Mouse (Mus musculus) gastrocnemius, postnatal 25 days (tissue): ENCODE data around the gene Ppp1r36. TPM values are rescaled to one million over a fixed set of nuclear protein-coding genes. Genes with fewer than 3 reads are reported as not detected.

Experiments used
- total RNA-seq, 2 experiments: library from RNA; stranded (reverse); gene quantifications; 1 replicate in 1 of 2; 2 replicates in 1 of 2; pipeline ENCODE4 v1.2.3; 2021

The Ppp1r36 gene
- total RNA-seq, 2 experiments from 2014 or later, result not detected

Other genes with a start within 250 kb of the Ppp1r36 start
- gene Esr2, start 240.3 kb upstream of the Ppp1r36 start, total RNA-seq, result not detected
- not detected for gene Tex21, start 170.8 kb upstream of the Ppp1r36 start, total RNA-seq
- gene Mthfd1, start 162.2 kb upstream of the Ppp1r36 start, total RNA-seq, result 10 to 100 TPM; 28.0 to 30.2 TPM
- under 1 TPM; 0.46 to 0.78 TPM for gene Akap5, start 92.6 kb upstream of the Ppp1r36 start, total RNA-seq
- gene Zbtb25, start 47.9 kb upstream of the Ppp1r36 start, total RNA-seq, result 1 to 10 TPM; 6.6 to 8.2 TPM
- gene Zbtb1, start 47.3 kb upstream of the Ppp1r36 start, total RNA-seq, result 1 to 10 TPM; 3.1 to 3.9 TPM
- gene Hspa2, start 13.4 kb upstream of the Ppp1r36 start, total RNA-seq, result 10 to 100 TPM in 1 of 2 experiments, 1 to 10 TPM in 1; 6.3 to 10.3 TPM
- 1 to 10 TPM; 6.1 to 7.6 TPM for gene Plekhg3, start 113.4 kb downstream of the Ppp1r36 start, total RNA-seq